Mouse (Mus musculus) kidney, postnatal 0 days (tissue): ENCODE results near the gene Emg1. TPM values are rescaled to one million over a fixed set of nuclear protein-coding genes. Genes with fewer than 3 reads are reported as not detected.

Experiments used
- ATAC-seq: fragments of 200-750 bp; cut with Nextera tagmentation; replicated peaks from 2 replicates; pipeline ENCODE4 v1.8.0; 2017; ENCODE audit warnings: low read depth, moderate number of reproducible peaks, moderate TSS enrichment, moderate library complexity; ENCODE audit not compliant: low FRiP score
- DNase-seq: peaks from one replicate; pipeline ENCODE4 v3.0.0-alpha.2; 2016; ENCODE audit warnings: low spot score
- H3K27ac ChIP-seq: fragments of 300-500 bp; sonication (generic); 2 replicates; pipeline ENCODE4 v1.5.1; 2014; ENCODE audit warnings: mild to moderate bottlenecking
- H3K27me3 ChIP-seq: fragments of 300-500 bp; sonication (generic); 2 replicates; pipeline ENCODE4 v1.6.1; 2014; ENCODE audit warnings: low read length, mixed read lengths; ENCODE audit not compliant: insufficient read depth
- H3K36me3 ChIP-seq: fragments of 300-500 bp; sonication (generic); 2 replicates; pipeline ENCODE4 v1.6.1; 2014; ENCODE audit warnings: low read length, mixed read lengths; ENCODE audit not compliant: insufficient read depth
- H3K4me1 ChIP-seq: fragments of 300-500 bp; sonication (generic); replicated peaks from 2 replicates; pipeline ENCODE4 v1.6.1; 2014; ENCODE audit warnings: antibody characterized with exemption, low read length, mixed read lengths; ENCODE audit not compliant: insufficient read depth
- H3K4me2 ChIP-seq: fragments of 300-500 bp; sonication (generic); 2 replicates; pipeline ENCODE4 v1.6.1; 2014; ENCODE audit warnings: mild to moderate bottlenecking, low read length, moderate library complexity, mixed read lengths
- H3K4me3 ChIP-seq: fragments of 300-500 bp; sonication (generic); replicated peaks from 2 replicates; pipeline ENCODE4 v1.5.1; 2014; ENCODE audit warnings: low read depth, low read length
- H3K9ac ChIP-seq: fragments of 300-500 bp; sonication (generic); 2 replicates; pipeline ENCODE4 v1.6.1; 2014; ENCODE audit warnings: low read depth, low read length
- H3K9me3 ChIP-seq: fragments of 300-500 bp; sonication (generic); replicated peaks from 2 replicates; pipeline ENCODE4 v1.6.1; 2016; ENCODE audit warnings: low read length, inconsistent platforms, mixed read lengths
- CTCF ChIP-seq: IDR thresholded peaks from 2 replicates; pipeline ENCODE4 v1.5.1; 2016; ENCODE audit warnings: antibody characterized with exemption, low read depth, mild to moderate bottlenecking, moderate library complexity
- WGBS: fragments of 180-500 bp; shearing (Covaris S2); extraction: QIAGEN DNeasy Blood & Tissue Kit; methylation state at CpG from one replicate; pipeline ENCODE4 v1.1.7; 2014; 5-methylcytosine and 5-hydroxymethylcytosine counted together
- microRNA counts: library from miRNA; unstranded; fragments of <30 nt; microRNA quantifications from one replicate; lab custom pipeline; 2015
- microRNA-seq: library from miRNA; unstranded; fragments of <30 nt; microRNA quantifications from one replicate; pipeline ENCODE4, GENCODE M21; 2016
- polyA plus RNA-seq: library from polyadenylated mRNA; unstranded; fragments of >200 nt; fragmentation: Nextera tagmentation; extraction: Ambion mirVana; gene quantifications from 2 replicates; pipeline ENCODE4 v1.2.1, GENCODE M21; 2015

The Emg1 gene
- polyA plus RNA-seq, 1 experiment from 2014 or later: 183 TPM

DNA sequence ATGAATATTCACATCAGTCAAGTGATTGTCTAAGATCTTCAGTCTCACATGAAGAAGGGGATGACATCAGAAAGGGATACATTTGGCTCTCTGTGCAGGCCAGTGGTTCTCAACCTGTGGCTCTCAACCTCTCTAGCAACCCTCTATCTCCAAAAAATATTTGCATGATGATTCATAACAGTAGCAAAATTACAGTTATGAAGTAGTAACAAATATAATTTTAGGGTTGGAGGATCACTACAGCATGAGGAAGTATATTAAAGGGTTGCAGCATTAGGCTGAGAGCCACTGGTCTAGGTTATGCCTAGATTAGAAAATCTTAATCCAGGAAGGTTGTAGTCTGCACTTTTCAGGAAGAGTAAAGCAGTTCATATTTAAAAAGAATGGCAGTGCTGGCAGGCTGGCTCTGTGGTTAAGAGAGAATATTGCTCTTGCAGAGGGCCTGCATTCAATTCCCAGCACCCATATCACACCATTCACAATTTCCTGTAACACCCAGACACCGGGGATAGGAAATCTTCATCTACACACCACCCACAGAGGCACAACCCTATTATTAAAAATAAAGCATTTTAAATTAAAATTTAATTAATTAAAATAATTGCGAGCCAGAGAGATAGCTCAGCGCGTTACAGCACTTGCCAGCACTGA lies 50.7 kb downstream of the Emg1 start:
- H3K9ac ChIP-seq: no peak overlapping the region
- H3K4me2 ChIP-seq: no peak overlapping the region
- ATAC-seq: no peak
- DNase-seq: no peak
- no peaks in the 10 kb centered on the region for H3K9me3 ChIP-seq
- 96% methylated on average over 4 of the region's 4 CpGs for WGBS
- H3K27me3 ChIP-seq: no peaks in the 10 kb centered on the region
- no peak for TF ChIP-seq CTCF
- H3K27ac ChIP-seq: no peak overlapping the region
- 0 out of 2 replicates have a peak, but pooled peaks cover 4% of the 10 kb centered on the region for H3K4me1 ChIP-seq
- H3K36me3 ChIP-seq: no peaks in the 10 kb centered on the region
- H3K4me3 ChIP-seq: no peak overlapping the region

- no peak overlapping the region for H3K27ac ChIP-seq
- ATAC-seq (no peak), DNase-seq (no peak)
- no peak overlapping the region for H3K9ac ChIP-seq
- H3K27me3 ChIP-seq: no peaks in the 10 kb centered on the region
- TF ChIP-seq CTCF: no peak
- no peak overlapping the region for H3K4me2 ChIP-seq
- 50% methylated on average over 2 of the region's 2 CpGs for WGBS
- H3K9me3 ChIP-seq: no peaks in the 10 kb centered on the region
- no peaks in the 10 kb centered on the region for H3K36me3 ChIP-seq
- no peak overlapping the region for H3K4me3 ChIP-seq
- H3K4me1 ChIP-seq: no peaks in the 10 kb centered on the region
Observed at GRCm38 (mm10) chr6:124658067-124658466, 53.9 kb downstream of the Emg1 start.

GRCm38 (mm10) chr6:124655893-124656292 lies 56.1 kb downstream of the Emg1 start:
- TF ChIP-seq CTCF: no peak
- no peak overlapping the region for H3K27ac ChIP-seq
- no peaks in the 10 kb centered on the region for H3K4me1 ChIP-seq
- H3K9me3 ChIP-seq: no peaks in the 10 kb centered on the region
- H3K4me2 ChIP-seq: no peak overlapping the region
- WGBS: 30% methylated on average over 6 of the region's 6 CpGs
- no peaks in the 10 kb centered on the region for H3K36me3 ChIP-seq
- DNase-seq: peak; percentile 66
- no peaks in the 10 kb centered on the region for H3K27me3 ChIP-seq
- 0 out of 2 replicates have a peak, but pooled peaks have one; percentile 25 for ATAC-seq
- no peak overlapping the region for H3K9ac ChIP-seq
- H3K4me3 ChIP-seq: no peak overlapping the region

MicroRNAs encoded within 50 kb of the gene (microRNA counts, 519-probe panel; counts per million panel counts)
- microRNA mmu-miR-141 (lab: Ali Mortazavi, UCI) (5,579 counts per million, percentile 88 among the panel's probes with 10 or more counts), microRNA mmu-miR-200c (lab: Ali Mortazavi, UCI) (5,966 counts per million, percentile 90 among the panel's probes with 10 or more counts)

Small RNA genes lying within 50 kb of the gene (microRNA-seq; reads per million reads assigned to microRNA genes)
- 781 reads per million, percentile 75 among the genes with 10 or more reads in this experiment for gene Mir141
- gene Mir200c: 4,395 reads per million, percentile 90 among the genes with 10 or more reads in this experiment

Other genes with a start within 250 kb of the Emg1 start
- 2.5 and 2.7 TPM in 2 replicates for gene Clstn3, start 247.4 kb downstream of the Emg1 start, polyA plus RNA-seq
- gene C1rl, start 219.1 kb downstream of the Emg1 start, polyA plus RNA-seq: 2.8 and 3.0 TPM in 2 replicates
- 18.2 and 20.5 TPM in 2 replicates for gene C1ra, start 199.8 kb downstream of the Emg1 start, polyA plus RNA-seq
- gene C1s1, start 169.8 kb downstream of the Emg1 start, polyA plus RNA-seq: 29.9 and 32.8 TPM in 2 replicates
- gene C1rb, start 141.9 kb downstream of the Emg1 start, polyA plus RNA-seq: 0.05 and 0.06 TPM in 2 replicates
- gene C1s2, start 76.1 kb downstream of the Emg1 start, polyA plus RNA-seq: 0.34 and 0.51 TPM in 2 replicates
- gene Lpcat3, start 49.2 kb downstream of the Emg1 start, polyA plus RNA-seq: 90.6 and 93.4 TPM in 2 replicates
- 404 and 411 TPM in 2 replicates for gene Phb2, start 158 bp upstream of the Emg1 start, polyA plus RNA-seq
- 13.0 and 13.6 TPM in 2 replicates for gene Ptpn6, start 26.5 kb upstream of the Emg1 start, polyA plus RNA-seq
- 549 and 600 TPM in 2 replicates for gene Grcc10, start 29.2 kb upstream of the Emg1 start, polyA plus RNA-seq
- gene Gm45234, start 43.8 kb upstream of the Emg1 start, polyA plus RNA-seq: not detected in 2 replicates
- 13.0 and 13.7 TPM in 2 replicates for gene Atn1, start 44.3 kb upstream of the Emg1 start, polyA plus RNA-seq
- 7.6 TPM in 2 replicates for gene Eno2, start 57.5 kb upstream of the Emg1 start, polyA plus RNA-seq
- gene Lrrc23, start 67.5 kb upstream of the Emg1 start, polyA plus RNA-seq: 0.43 and 0.59 TPM in 2 replicates
- gene Spsb2, start 96.5 kb upstream of the Emg1 start, polyA plus RNA-seq: 26.1 and 27.4 TPM in 2 replicates
- gene Tpi1, start 102.1 kb upstream of the Emg1 start, polyA plus RNA-seq: 664 and 686 TPM in 2 replicates
- 96.6 and 106 TPM in 2 replicates for gene Usp5, start 117.3 kb upstream of the Emg1 start, polyA plus RNA-seq
- 85.1 and 91.2 TPM in 2 replicates for gene Cdca3, start 117.4 kb upstream of the Emg1 start, polyA plus RNA-seq
- 0.98 and 1.2 TPM in 2 replicates for gene Gnb3, start 128.1 kb upstream of the Emg1 start, polyA plus RNA-seq
- gene P3h3, start 145.6 kb upstream of the Emg1 start, polyA plus RNA-seq: 14.7 and 14.8 TPM in 2 replicates
- 1.5 and 2.2 TPM in 2 replicates for gene Gpr162, start 151.8 kb upstream of the Emg1 start, polyA plus RNA-seq
- 0.24 and 0.28 TPM in 2 replicates for gene Cd4, start 176.0 kb upstream of the Emg1 start, polyA plus RNA-seq
- gene Lag3, start 199.5 kb upstream of the Emg1 start, polyA plus RNA-seq: 2.5 and 2.9 TPM in 2 replicates
- 359 and 399 TPM in 2 replicates for gene Ptms, start 207.9 kb upstream of the Emg1 start, polyA plus RNA-seq
- gene Mlf2, start 219.2 kb upstream of the Emg1 start, polyA plus RNA-seq: 348 and 352 TPM in 2 replicates